Mouse (Mus musculus) CH12.LX (cell line): Measurements from ENCODE around the gene Magel2. TPM values are rescaled to one million over a fixed set of nuclear protein-coding genes. Genes with fewer than 3 reads are reported as not detected.

Source experiments
- DNase-seq: peaks from one replicate; pipeline ENCODE4 v3.0.0-alpha.2; 2013; ENCODE audit errors: extremely low read depth
- H3K27ac ChIP-seq: 2 replicates; pipeline ENCODE4 v1.5.1; 2012; ENCODE audit warnings: low read depth, mild to moderate bottlenecking, control low read depth, moderate library complexity; ENCODE audit not compliant: insufficient read depth
- H3K27me3 ChIP-seq: replicated peaks from 2 replicates; pipeline ENCODE3; 2012; ENCODE audit warnings: inconsistent platforms
- H3K36me3 ChIP-seq, 2 experiments: replicated peaks in 1 of 2; 2 replicates each; pipeline versions ENCODE3 to v1.6.1; 2012; ENCODE audit warnings: inconsistent platforms in 1 of 2, low read length in 1 of 2, mild to moderate bottlenecking in 1 of 2, mixed read lengths in 1 of 2, moderate library complexity in 1 of 2; ENCODE audit not compliant: control insufficient read depth in 1 of 2, insufficient read depth in 1 of 2
- H3K4me1 ChIP-seq, 2 experiments: 2 replicates each; pipeline ENCODE4 v1.6.1; 2012; ENCODE audit warnings: inconsistent platforms in 1 of 2, moderate library complexity in 1 of 2; ENCODE audit not compliant: insufficient read depth in 2 of 2, control insufficient read depth in 1 of 2
- H3K4me2 ChIP-seq: 2 replicates; pipeline ENCODE4 v1.6.1; 2012; ENCODE audit warnings: low read depth, mild to moderate bottlenecking, control low read depth; ENCODE audit not compliant: poor library complexity, insufficient read depth, severe bottlenecking
- H3K4me3 ChIP-seq, 3 experiments: fragments of 150-350 bp in 1 of 3; sonication (generic) in 1 of 3; replicated peaks in 1 of 3; 2 replicates each; pipeline versions ENCODE3 to v1.5.1; 2011 to 2012; ENCODE audit warnings: low read depth in 2 of 3, low read length in 2 of 3, mild to moderate bottlenecking in 2 of 3, moderate library complexity in 2 of 3, control low read depth in 1 of 3, improper control_type of control experiment in 1 of 3, inconsistent platforms in 1 of 3, mixed read lengths in 1 of 3; ENCODE audit not compliant: poor library complexity in 1 of 3
- H3K79me2 ChIP-seq: replicated peaks from 2 replicates; pipeline ENCODE4 v1.6.1; 2012; ENCODE audit warnings: mild to moderate bottlenecking, moderate library complexity; ENCODE audit not compliant: control insufficient read depth, poor library complexity, insufficient read depth, severe bottlenecking; ENCODE audit errors: extremely low read depth
- H3K9ac ChIP-seq: 2 replicates; pipeline ENCODE4 v1.6.1; 2012; ENCODE audit warnings: low read depth, mild to moderate bottlenecking, control low read depth, moderate library complexity; ENCODE audit not compliant: insufficient read depth
- H3K9me3 ChIP-seq: replicated peaks from 2 replicates; pipeline ENCODE3; 2012; ENCODE audit warnings: low read length, inconsistent platforms, mixed read lengths
- BHLHE40 ChIP-seq: IDR thresholded peaks from 2 replicates; pipeline ENCODE4 v1.6.1; 2011; ENCODE audit warnings: mild to moderate bottlenecking, low read depth, low read length, improper control_type of control experiment
- ELF1 ChIP-seq: IDR thresholded peaks from 2 replicates; pipeline ENCODE4 v1.6.1; 2014; ENCODE audit warnings: low read depth, mild to moderate bottlenecking, inconsistent platforms, low read length, improper control_type of control experiment
- GABPA ChIP-seq: IDR thresholded peaks from 2 replicates; pipeline ENCODE4 v1.6.1; 2012; ENCODE audit warnings: low read depth, low read length, improper control_type of control experiment, inconsistent platforms; ENCODE audit not compliant: insufficient replicate concordance
- MAZ ChIP-seq: IDR thresholded peaks from 2 replicates; pipeline ENCODE4 v1.6.1; 2012; ENCODE audit warnings: low read depth, mild to moderate bottlenecking, inconsistent platforms, low read length, improper control_type of control experiment, moderate library complexity
- MXI1 ChIP-seq: IDR thresholded peaks from 2 replicates; pipeline ENCODE4 v1.6.1; 2011; ENCODE audit warnings: mild to moderate bottlenecking, low read depth, low read length, improper control_type of control experiment
- NELFE ChIP-seq: IDR thresholded peaks from 2 replicates; pipeline ENCODE4 v1.6.1; 2011; ENCODE audit warnings: low read depth, low read length, improper control_type of control experiment
- NRF1 ChIP-seq: IDR thresholded peaks from 2 replicates; pipeline ENCODE4 v1.6.1; 2014; ENCODE audit warnings: low read depth, mild to moderate bottlenecking, inconsistent platforms, low read length, improper control_type of control experiment, moderate library complexity
- POLR2A ChIP-seq: IDR thresholded peaks from 2 replicates; pipeline ENCODE4 v1.6.1; 2011; ENCODE audit warnings: low read depth, mild to moderate bottlenecking, improper control_type of control experiment, low read length
- POLR2AphosphoS2 ChIP-seq: IDR thresholded peaks from 2 replicates; pipeline ENCODE4 v1.6.1; 2011; ENCODE audit warnings: low read depth, low read length, improper control_type of control experiment
- SIN3A ChIP-seq: IDR thresholded peaks from 2 replicates; pipeline ENCODE4 v1.6.1; 2012; ENCODE audit warnings: low read length, improper control_type of control experiment, inconsistent platforms
- TBP ChIP-seq: conservative IDR thresholded peaks from 2 replicates; pipeline ENCODE4 v1.6.1; 2011; ENCODE audit warnings: low read depth, low read length, improper control_type of control experiment
- TCF12 ChIP-seq: IDR thresholded peaks from 2 replicates; pipeline ENCODE4 v1.6.1; 2014; ENCODE audit warnings: low read depth, mild to moderate bottlenecking, inconsistent platforms, low read length, improper control_type of control experiment
- USF2 ChIP-seq: conservative IDR thresholded peaks from 2 replicates; pipeline ENCODE4 v1.6.1; 2011; ENCODE audit warnings: low read depth, low read length, improper control_type of control experiment
- dilution Hi-C: fragments of 300-500 bp; cut with MboI; formaldehyde crosslinking; loops from 2 replicates; pipeline ENCODE4 v1.14.3; 2020; ENCODE audit warnings: low sequenced_read_pairs; ENCODE audit not compliant: extremely low pct_unique_long_range_greater_than_20kb, extremely low pct_ligation_motif_present
- in situ Hi-C: fragments of 300-500 bp; cut with MboI; formaldehyde crosslinking; loops from 3 replicates; pipeline ENCODE4 v1.14.3; 2019; ENCODE audit warnings: low sequenced_read_pairs, low pct_ligation_motif_present, low pct_unique_long_range_greater_than_20kb, mixed read lengths
- polyA plus RNA-seq: library from polyadenylated mRNA; unstranded; fragments of >175 nt; gene quantifications from 2 replicates; pipeline ENCODE4 v1.2.1, GENCODE M21; 2012; ENCODE audit warnings: low read depth; ENCODE audit not compliant: insufficient read length
- total RNA-seq, 2 experiments: library from RNA; depleted of rRNA; stranded (reverse); fragments of 300-350 nt in 1 of 2; fragments of >200 nt in 1 of 2; gene quantifications; 2 replicates each; pipeline ENCODE4 v1.2.3; 2012 to 2014

The Magel2 gene
- total RNA-seq (2012; rRNA removed) = not detected in 2 replicates
- total RNA-seq (2014; rRNA removed) = not detected in 2 replicates
- not detected in 2 replicates for polyA plus RNA-seq

- no peak within 1 kb of the TSS for H3K4me3 ChIP-seq
- H3K79me2 ChIP-seq = no peaks in the 10 kb centered on the region
- H3K36me3 ChIP-seq = no peaks in the 10 kb centered on the region
- in situ Hi-C loops = loop anchor here (25.0 kb wide), 1 partner anchor 139 kb away; no protein-coding TSS in a partner anchor
- H3K4me1 ChIP-seq = no peaks in the 10 kb centered on the region
- TF ChIP-seq GABPA (no peak), POLR2A (no peak), USF2 (no peak)
- H3K9ac ChIP-seq = no peak within 1 kb of the TSS
- no peak within 1 kb of the TSS for H3K27ac ChIP-seq
- no peak for DNase-seq
- peaks cover 61% of the 10 kb centered on the region for H3K9me3 ChIP-seq
- no peaks in the 10 kb centered on the region for H3K27me3 ChIP-seq
- dilution Hi-C loops = no loop called here
- no peak within 1 kb of the TSS for H3K4me2 ChIP-seq
These were observed at the start of gene Magel2 for GRCm38 (mm10) chr7:62376510-62377304. TSS of gene Magel2 (plus strand) at chr7:62377010.

- H3K4me1 ChIP-seq = no peaks in the 10 kb centered on the region
- no peaks in the 10 kb centered on the region for H3K36me3 ChIP-seq
- H3K79me2 ChIP-seq = no peaks in the 10 kb centered on the region
- dilution Hi-C loops (no loop called here), in situ Hi-C loops (no loop called here)
- H3K9ac ChIP-seq = no peak overlapping the region
- H3K27ac ChIP-seq = no peak overlapping the region
- no peak overlapping the region for H3K4me3 ChIP-seq
- no peak for DNase-seq
- TF ChIP-seq TBP = no peak
- no peak overlapping the region for H3K4me2 ChIP-seq
- H3K9me3 ChIP-seq = peaks cover 21% of the 10 kb centered on the region
- no peaks in the 10 kb centered on the region for H3K27me3 ChIP-seq
These were observed 31.4 kb upstream of the Magel2 start for GRCm38 (mm10) chr7:62345411-62345810.

GRCm38 (mm10) chr7:62346269-62346668 lies 30.5 kb upstream of the Magel2 start, which contains the start of gene Ndn:
TSS of gene Ndn (plus strand) at chr7:62346569.
- dilution Hi-C loops = no loop called here

More at GRCm38 (mm10) chr7:62346269-62346668, 30.5 kb upstream of the Magel2 start, which contains the start of gene Ndn:
- in situ Hi-C loops = no loop called here
- Histone ChIP-seq H3K4me1 (no peaks in the 10 kb centered on the region), H3K4me2 (no peak within 1 kb of the TSS), H3K27me3 (no peaks in the 10 kb centered on the region), H3K79me2 (no peaks in the 10 kb centered on the region)
- DNase-seq = no peak
- TF ChIP-seq NELFE (no peak), POLR2AphosphoS2 (no peak), ELF1 (no peak), SIN3A (no peak), USF2 (no peak), TCF12 (no peak), NRF1 (no peak), MAZ (no peak), MXI1 (no peak), POLR2A (no peak), BHLHE40 (no peak)
- TF ChIP-seq, all 38 proteins: peak for 0
- Histone ChIP-seq H3K36me3 (no peaks in the 10 kb centered on the region), H3K9me3 (peaks cover 29% of the 10 kb centered on the region), H3K27ac (no peak within 1 kb of the TSS), H3K9ac (no peak within 1 kb of the TSS), H3K4me3 (no peak within 1 kb of the TSS)
